Mouse (Mus musculus): ENCODE measurements around the gene Arhgap35. TPM values are rescaled to one million over a fixed set of nuclear protein-coding genes. Genes with fewer than 3 reads are reported as not detected.

The Arhgap35 gene
- polyA plus RNA-seq, 1 experiment: 56.9 TPM

DNA sequence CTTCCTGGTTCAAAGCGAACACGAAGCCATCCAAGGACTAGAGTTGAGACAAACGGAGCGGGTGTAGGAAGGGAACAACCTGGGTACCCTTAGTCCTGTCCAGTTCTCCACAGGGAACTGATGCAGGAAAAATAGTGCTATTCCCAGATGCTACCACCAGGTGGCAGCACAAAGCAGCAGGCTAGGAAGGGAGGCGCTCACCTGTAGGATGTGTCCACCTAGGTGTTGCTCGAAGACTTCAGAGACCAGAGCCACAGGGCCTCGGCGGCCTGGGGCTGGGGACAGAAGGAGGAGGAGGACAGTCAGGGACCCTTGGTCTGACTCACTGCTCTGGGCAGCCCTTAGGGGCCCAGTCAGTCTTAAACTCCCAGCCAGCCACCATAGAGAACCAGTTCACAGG lies 149.6 kb downstream of the Arhgap35 start:
- no peak for TF ChIP-seq POLR2A (IDR thresholded peaks at IDR 0.05; ENCODE audit: extremely low read depth, insufficient read depth, low read length)
- peak; percentile 89 for TF ChIP-seq CTCF (IDR thresholded peaks at IDR 0.05; ENCODE audit: extremely low read depth, insufficient read depth, low read length)
- no peak overlapping the region for H3K27ac ChIP-seq (ENCODE audit: insufficient read depth, low read length)
- no peak overlapping the region for H3K4me3 ChIP-seq (ENCODE audit: insufficient read depth, low read length)
- H3K4me1 ChIP-seq (ENCODE audit: control insufficient read depth, insufficient read depth, low read length): no peaks in the 10 kb centered on the region

DNA sequence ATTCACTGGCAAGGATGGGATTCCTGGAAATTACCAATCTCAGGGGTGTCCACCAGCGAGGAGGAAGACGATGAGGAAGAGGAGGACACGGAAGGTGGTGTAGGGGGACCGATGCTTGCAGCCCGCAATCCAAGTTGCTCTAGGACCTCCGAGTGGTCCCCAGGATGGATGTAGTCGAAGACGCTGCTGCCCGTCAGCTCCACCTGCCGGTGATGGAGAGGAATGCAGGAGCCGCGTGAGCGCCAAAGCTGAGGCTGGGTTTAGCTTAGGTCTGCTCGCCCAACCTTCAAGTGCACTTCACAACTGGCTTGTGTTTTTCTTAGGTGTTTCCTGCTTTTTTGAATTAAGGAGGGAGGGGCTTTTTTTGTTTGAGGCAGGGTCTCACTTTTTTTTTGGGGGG lies 151.6 kb downstream of the Arhgap35 start:
- H3K27ac ChIP-seq (ENCODE audit: insufficient read depth, low read length): no peak overlapping the region
- TF ChIP-seq CTCF (IDR thresholded peaks at IDR 0.05; ENCODE audit: extremely low read depth, insufficient read depth, low read length) (peak; percentile 86), POLR2A (IDR thresholded peaks at IDR 0.05; ENCODE audit: extremely low read depth, insufficient read depth, low read length) (no peak)
- no peak overlapping the region for H3K4me3 ChIP-seq (ENCODE audit: insufficient read depth, low read length)
- no peaks in the 10 kb centered on the region for H3K4me1 ChIP-seq (ENCODE audit: control insufficient read depth, insufficient read depth, low read length)

DNA sequence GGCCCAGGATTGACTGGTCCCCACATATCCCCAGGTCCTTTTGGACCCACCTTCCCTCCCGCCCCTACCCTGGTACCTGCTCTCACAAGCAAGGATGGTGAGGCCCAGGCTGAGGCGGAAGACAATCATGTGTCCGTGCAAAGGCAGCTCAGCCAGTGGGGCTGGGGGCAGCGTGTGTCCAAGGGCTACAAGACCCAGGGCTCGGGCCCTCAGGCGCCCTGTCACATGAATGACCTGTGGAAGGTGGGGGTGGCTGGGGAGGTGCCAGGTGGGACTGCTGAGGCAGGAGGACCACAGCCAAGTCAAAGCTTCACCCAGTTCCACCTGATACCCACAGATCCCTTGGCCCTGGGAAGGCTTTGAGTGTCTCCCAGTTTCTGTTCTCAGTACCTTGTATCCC lies 153.1 kb downstream of the Arhgap35 start:
- Histone ChIP-seq H3K27ac (ENCODE audit: insufficient read depth, low read length) (no peak overlapping the region), H3K4me1 (ENCODE audit: control insufficient read depth, insufficient read depth, low read length) (no peaks in the 10 kb centered on the region), H3K4me3 (ENCODE audit: insufficient read depth, low read length) (no peak overlapping the region)
- TF ChIP-seq CTCF (IDR thresholded peaks at IDR 0.05; ENCODE audit: extremely low read depth, insufficient read depth, low read length) (no peak), POLR2A (IDR thresholded peaks at IDR 0.05; ENCODE audit: extremely low read depth, insufficient read depth, low read length) (no peak)

DNA sequence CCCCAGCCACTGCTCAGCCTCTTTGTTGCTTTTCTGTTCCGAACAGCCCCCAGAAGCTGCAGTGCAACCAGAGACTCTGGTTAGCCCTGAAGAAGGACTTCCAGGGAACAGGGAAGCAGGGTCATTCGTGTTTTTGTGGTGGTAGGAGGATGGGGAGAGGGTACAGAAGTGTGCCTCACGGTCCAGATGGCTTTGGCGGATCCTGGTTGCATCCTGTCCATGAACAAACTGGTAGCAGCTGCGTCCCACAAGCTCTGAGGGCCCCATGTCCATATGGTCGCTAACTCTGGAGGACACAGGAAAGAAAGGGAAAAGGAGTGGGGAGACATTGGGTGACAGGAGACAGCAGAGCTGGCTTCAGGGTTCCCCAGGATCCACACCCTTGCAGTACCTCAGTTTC lies 153.6 kb downstream of the Arhgap35 start:
- Histone ChIP-seq H3K4me1 (ENCODE audit: control insufficient read depth, insufficient read depth, low read length) (no peaks in the 10 kb centered on the region), H3K27ac (ENCODE audit: insufficient read depth, low read length) (no peak overlapping the region), H3K4me3 (ENCODE audit: insufficient read depth, low read length) (no peak overlapping the region)
- TF ChIP-seq POLR2A (IDR thresholded peaks at IDR 0.05; ENCODE audit: extremely low read depth, insufficient read depth, low read length): no peak
- TF ChIP-seq CTCF (IDR thresholded peaks at IDR 0.05; ENCODE audit: extremely low read depth, insufficient read depth, low read length): no peak

DNA sequence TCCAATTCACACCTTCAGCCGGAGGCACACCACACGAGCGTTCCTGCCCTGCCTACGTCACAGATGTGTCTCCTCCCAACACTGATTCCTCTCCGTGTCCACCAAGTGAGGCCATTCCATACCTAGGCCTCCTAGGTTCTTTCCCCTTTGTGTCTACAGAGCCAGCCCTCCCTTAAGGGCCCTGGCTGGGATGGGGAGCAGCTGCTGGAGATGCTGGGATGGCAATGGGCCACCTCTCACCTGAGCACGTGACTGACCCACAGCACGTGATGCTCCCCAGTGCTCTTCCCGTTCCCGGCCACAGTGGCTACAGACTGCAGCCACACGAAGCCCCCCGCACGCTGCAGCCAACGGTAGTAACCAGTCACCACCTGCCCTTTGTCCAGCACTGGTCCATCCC lies 154.2 kb downstream of the Arhgap35 start:
- TF ChIP-seq CTCF (IDR thresholded peaks at IDR 0.05; ENCODE audit: extremely low read depth, insufficient read depth, low read length): no peak
- TF ChIP-seq POLR2A (IDR thresholded peaks at IDR 0.05; ENCODE audit: extremely low read depth, insufficient read depth, low read length): no peak
- H3K4me1 ChIP-seq (ENCODE audit: control insufficient read depth, insufficient read depth, low read length): no peaks in the 10 kb centered on the region
- H3K4me3 ChIP-seq (ENCODE audit: insufficient read depth, low read length): no peak overlapping the region
- no peak overlapping the region for H3K27ac ChIP-seq (ENCODE audit: insufficient read depth, low read length)

DNA sequence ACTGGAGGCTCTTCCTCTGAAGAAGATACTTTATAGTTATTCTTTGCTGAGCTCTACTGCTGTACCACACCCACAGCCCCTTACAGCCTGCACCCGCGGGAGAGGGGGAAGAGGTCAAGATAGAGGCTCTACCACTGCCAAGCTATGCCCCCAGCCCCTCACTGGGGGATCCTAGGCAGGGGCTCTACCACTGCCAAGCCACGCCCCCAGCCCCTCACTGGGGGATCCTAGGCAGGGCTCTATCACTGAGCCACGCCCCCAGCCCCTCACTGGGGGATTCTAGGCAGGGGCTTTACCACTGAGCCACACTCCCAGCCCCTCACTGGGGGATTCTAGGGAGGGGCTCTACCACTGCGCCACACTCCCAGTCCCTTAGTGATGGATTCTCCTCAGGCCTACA lies 158.5 kb downstream of the Arhgap35 start:
- no peak overlapping the region for H3K4me3 ChIP-seq (ENCODE audit: insufficient read depth, low read length)
- no peak overlapping the region for H3K27ac ChIP-seq (ENCODE audit: insufficient read depth, low read length)
- H3K4me1 ChIP-seq (ENCODE audit: control insufficient read depth, insufficient read depth, low read length): no peaks in the 10 kb centered on the region
- no peak for TF ChIP-seq CTCF (IDR thresholded peaks at IDR 0.05; ENCODE audit: extremely low read depth, insufficient read depth, low read length)
- no peak for TF ChIP-seq POLR2A (IDR thresholded peaks at IDR 0.05; ENCODE audit: extremely low read depth, insufficient read depth, low read length)

DNA sequence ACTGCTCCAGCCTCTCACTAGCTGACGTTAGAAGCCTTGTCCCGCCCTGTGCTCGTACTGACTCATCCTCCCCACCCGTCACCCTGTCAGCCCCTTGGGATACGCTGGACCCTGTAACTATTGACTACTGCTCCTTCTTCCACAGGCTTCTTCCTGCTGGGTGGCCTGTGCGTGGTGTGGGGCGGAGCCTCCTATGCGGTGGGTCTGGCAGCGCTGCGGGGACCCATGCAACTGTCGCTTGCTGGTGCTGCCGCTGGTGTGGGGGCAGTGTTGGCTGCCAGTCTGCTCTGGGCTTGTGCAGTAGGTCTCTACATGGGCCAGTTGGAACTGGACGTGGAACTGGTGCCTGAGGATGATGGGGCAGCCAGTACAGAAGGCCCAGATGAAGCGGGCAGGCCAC lies 159.8 kb downstream of the Arhgap35 start:
- Histone ChIP-seq H3K27ac (ENCODE audit: insufficient read depth, low read length) (no peak overlapping the region), H3K4me1 (ENCODE audit: control insufficient read depth, insufficient read depth, low read length) (no peaks in the 10 kb centered on the region), H3K4me3 (ENCODE audit: insufficient read depth, low read length) (no peak overlapping the region)
- TF ChIP-seq CTCF (IDR thresholded peaks at IDR 0.05; ENCODE audit: extremely low read depth, insufficient read depth, low read length) (no peak), POLR2A (IDR thresholded peaks at IDR 0.05; ENCODE audit: extremely low read depth, insufficient read depth, low read length) (no peak)

DNA sequence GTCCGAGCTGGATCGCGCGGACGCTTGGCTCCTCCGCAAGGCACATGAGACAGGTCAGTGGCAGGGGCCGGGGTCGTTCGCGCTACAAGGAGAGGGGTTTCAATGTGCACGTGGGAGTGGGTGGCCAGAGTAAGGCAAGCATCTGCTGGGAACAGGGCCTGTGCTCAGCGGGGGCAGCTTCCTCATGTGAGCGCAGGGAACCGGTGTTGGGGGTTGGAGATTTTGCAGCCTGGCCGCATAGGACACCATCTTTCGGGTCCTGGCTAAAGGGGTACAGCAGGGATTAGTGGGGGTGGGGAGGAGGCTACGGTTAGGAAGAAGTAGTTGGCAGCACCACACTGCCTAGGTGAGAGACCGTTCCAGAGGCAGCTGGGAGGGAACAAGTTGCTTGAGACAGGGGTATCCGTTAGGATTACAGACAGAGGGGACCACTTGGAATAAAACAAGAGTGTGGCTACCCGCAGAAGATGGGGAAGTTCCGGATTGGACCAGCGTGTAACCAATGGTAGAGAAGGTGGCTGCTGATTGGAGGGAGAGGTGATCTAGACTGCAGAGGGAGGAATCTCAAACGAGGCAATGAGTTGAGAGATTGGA lies 161.6 kb downstream of the Arhgap35 start:
- H3K4me1 ChIP-seq (ENCODE audit: control insufficient read depth, insufficient read depth, low read length): no peaks in the 10 kb centered on the region
- H3K4me3 ChIP-seq (ENCODE audit: insufficient read depth, low read length): peak overlapping the region; percentile 64
- H3K27ac ChIP-seq (ENCODE audit: insufficient read depth, low read length): no peak overlapping the region
- TF ChIP-seq POLR2A (IDR thresholded peaks at IDR 0.05; ENCODE audit: extremely low read depth, insufficient read depth, low read length): no peak; the same call in 1 of the 2 replicates
- no peak for TF ChIP-seq CTCF (IDR thresholded peaks at IDR 0.05; ENCODE audit: extremely low read depth, insufficient read depth, low read length)

DNA sequence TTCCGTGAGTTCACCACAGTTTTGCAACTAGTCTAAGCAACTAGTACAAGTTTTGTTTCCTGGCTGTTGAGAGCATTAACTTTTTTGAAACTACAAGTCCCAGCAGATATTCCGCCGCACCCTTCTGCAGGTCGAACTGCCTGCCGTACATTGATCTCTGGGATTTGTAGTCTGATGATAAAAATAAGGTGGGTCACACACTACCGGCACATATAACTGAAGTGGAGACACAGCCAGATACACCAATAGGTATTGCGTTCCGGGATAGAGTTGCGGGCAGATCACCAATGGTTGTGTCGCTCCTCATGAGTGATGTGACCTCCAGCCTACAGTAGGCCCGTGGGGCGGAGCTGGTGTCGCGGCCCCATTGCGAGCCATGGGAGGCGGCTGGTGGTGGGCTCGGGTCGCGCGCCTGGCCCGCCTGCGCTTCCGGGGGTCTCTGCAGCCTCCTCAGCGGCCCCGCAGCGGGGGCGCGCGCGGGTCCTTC lies 162.2 kb downstream of the Arhgap35 start, which contains the start of gene Tmem160:
TSS of gene Tmem160 (plus strand) at position 193 of the 487 bp plus-strand sequence.
- no peak for TF ChIP-seq CTCF (IDR thresholded peaks at IDR 0.05; ENCODE audit: extremely low read depth, insufficient read depth, low read length)
- TF ChIP-seq POLR2A (IDR thresholded peaks at IDR 0.05; ENCODE audit: extremely low read depth, insufficient read depth, low read length): peak; percentile 24; the same call in 1 of the 2 replicates
- H3K4me1 ChIP-seq (ENCODE audit: control insufficient read depth, insufficient read depth, low read length): no peaks in the 10 kb centered on the region
- H3K4me3 ChIP-seq (ENCODE audit: insufficient read depth, low read length): peak within 1 kb of the TSS; percentile 64
- H3K27ac ChIP-seq (ENCODE audit: insufficient read depth, low read length): no peak within 1 kb of the TSS

DNA sequence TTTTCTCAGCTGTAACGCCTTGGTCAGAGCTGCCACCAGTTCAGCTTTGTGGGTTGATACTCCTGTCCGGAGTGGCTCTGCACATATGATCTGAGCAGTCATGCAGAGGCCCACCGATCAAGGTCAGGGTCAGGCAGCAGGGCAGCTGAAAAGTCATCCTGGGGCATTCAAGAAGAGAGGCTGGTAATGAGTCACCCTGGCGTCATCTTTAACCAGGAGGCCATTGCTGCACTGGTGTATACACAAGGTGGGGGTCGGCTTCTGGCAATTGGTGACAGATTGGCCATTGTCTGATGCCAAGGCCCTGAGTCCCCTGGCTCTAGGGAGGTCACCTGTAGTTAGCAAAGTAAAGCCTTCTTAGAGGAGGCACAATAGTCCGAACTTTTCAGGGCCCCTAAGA lies 163.1 kb downstream of the Arhgap35 start:
- Histone ChIP-seq H3K27ac (ENCODE audit: insufficient read depth, low read length) (no peak overlapping the region), H3K4me1 (ENCODE audit: control insufficient read depth, insufficient read depth, low read length) (no peaks in the 10 kb centered on the region), H3K4me3 (ENCODE audit: insufficient read depth, low read length) (no peak overlapping the region)
- TF ChIP-seq CTCF (IDR thresholded peaks at IDR 0.05; ENCODE audit: extremely low read depth, insufficient read depth, low read length) (no peak), POLR2A (IDR thresholded peaks at IDR 0.05; ENCODE audit: extremely low read depth, insufficient read depth, low read length) (no peak)

Other genes starting within 250 kb of the Arhgap35 start
- gene Sae1, start 227.2 kb downstream of the Arhgap35 start, polyA plus RNA-seq (2012; rRNA removed): 95.8 and 97.1 TPM in 2 replicates
- gene Zc3h4, start 214.1 kb downstream of the Arhgap35 start, polyA plus RNA-seq (2012; rRNA removed): 33.9 and 38.9 TPM in 2 replicates
- 105 and 115 TPM in 2 replicates for gene Tmem160, start 162.2 kb downstream of the Arhgap35 start, polyA plus RNA-seq (2012; rRNA removed)
- 10.7 and 13.0 TPM in 2 replicates for gene Npas1, start 137.3 kb downstream of the Arhgap35 start, polyA plus RNA-seq (2012; rRNA removed)
- 0.08 TPM in 1 of 2 replicates, not detected in the other for gene Ceacam15, start 60.7 kb upstream of the Arhgap35 start, polyA plus RNA-seq (2012; rRNA removed)
- 0.26 and 0.52 TPM in 2 replicates for gene Ceacam9, start 106.9 kb upstream of the Arhgap35 start, polyA plus RNA-seq (2012; rRNA removed)
- gene Ap2s1, start 123.4 kb upstream of the Arhgap35 start, polyA plus RNA-seq (2012; rRNA removed): 526 and 561 TPM in 2 replicates
- gene Slc1a5, start 166.3 kb upstream of the Arhgap35 start, polyA plus RNA-seq (2012; rRNA removed): 5.7 and 6.1 TPM in 2 replicates
- gene Strn4, start 200.9 kb upstream of the Arhgap35 start, polyA plus RNA-seq (2012; rRNA removed): 291 and 307 TPM in 2 replicates
- gene Fkrp, start 201.7 kb upstream of the Arhgap35 start, polyA plus RNA-seq (2012; rRNA removed): 42.3 and 44.0 TPM in 2 replicates
- 6.5 and 6.8 TPM in 2 replicates for gene Prkd2, start 227.9 kb upstream of the Arhgap35 start, polyA plus RNA-seq (2012; rRNA removed)